Mouse (Mus musculus) ES-Bruce4 (cell line): ENCODE data around the gene Pfkm.

Source experiments
- CTCF ChIP-seq: IDR thresholded peaks from one replicate; pipeline ENCODE4 v1.8.1; 2011; ENCODE audit warnings: low read depth, low read length
- POLR2A ChIP-seq: IDR thresholded peaks from one replicate; pipeline ENCODE4 v1.8.1; 2011; ENCODE audit warnings: low read length; ENCODE audit not compliant: insufficient read depth

GRCm38 (mm10) chr15:98068506-98068905 lies 23.9 kb upstream of the Pfkm start:
- TF ChIP-seq POLR2A (no peak), CTCF (no peak)
